23 mouse cellular contexts compared by ENCODE assay signal in genomic region chr4:46720821-46721557, GRCm38 (mm10).
DNase-seq lines count a peak whose midpoint lies in the region; ATAC-seq and TF ChIP-seq lines count a peak whose summit lies in the region.
"Had no signal": no experiment of that assay in that cellular context is flagged by ENCODE, and none has a peak within 500 bp of the region (broad histone marks: within the 10 kb centered on the region; RNA-seq: fewer than 3 reads in every experiment).

No protein-coding gene starts in this region.

- no peak overlapping the region for H3K4me2 ChIP-seq in heart, embryonic 12.5 days
- H3K4me2 ChIP-seq in liver, embryonic 14.5 days (ENCODE audit: low read depth), result peak overlapping the region; percentile 24
- H3K4me2 ChIP-seq: hindbrain, embryonic 14.5 days had no signal

- peaks cover 24% of the 10 kb centered on the region for H3K4me1 ChIP-seq in heart, embryonic 12.5 days (replicated peaks)
- peaks cover 0 to 2% of the 10 kb centered on the region in 2 experiments; a peak in 1 of 4 replicates for H3K4me1 ChIP-seq in MEL (ENCODE audit: control insufficient read depth in 1 of 2, insufficient read depth in 2 of 2, low read length in 2 of 2)
- H3K4me1 ChIP-seq in bone marrow macrophage, adult 2 months (ENCODE audit: control insufficient read depth, insufficient read depth, low read length), result peaks cover 20% of the 10 kb centered on the region
- H3K4me1 ChIP-seq in liver, embryonic 14.5 days (replicated peaks; ENCODE audit: control insufficient read depth in 2 of 2, insufficient read depth in 2 of 2, low read length in 1 of 2), result peaks cover 0 to 9% of the 10 kb centered on the region in 2 experiments; a peak in 2 of 4 replicates

- H3K79me2 ChIP-seq in MEL (ENCODE audit: control insufficient read depth, insufficient read depth, low read length, poor library complexity), result no peaks in the 10 kb centered on the region

- no peak for TF ChIP-seq POLR2A in MEL (IDR thresholded peaks at IDR 0.05; ENCODE audit: control insufficient read depth in 1 of 2, insufficient read depth in 1 of 2, low read depth in 1 of 2, low read length in 2 of 2, poor library complexity in 1 of 2)
- no peak for TF ChIP-seq POLR2A in bone marrow macrophage, adult 2 months (IDR thresholded peaks at IDR 0.05; ENCODE audit: borderline replicate concordance, low read depth, low read length)

- 0 out of 2 replicates have a peak, but pooled peaks have one; percentile 38 for ATAC-seq in heart, embryonic 12.5 days (ENCODE audit: insufficient number of reproducible peaks, low FRiP score)
- ATAC-seq in liver, embryonic 14.5 days (ENCODE audit: insufficient read depth), result peak; percentile 83
- ATAC-seq: forebrain, postnatal 0 days had no signal

- H3K9ac ChIP-seq in heart, embryonic 12.5 days, result no peak overlapping the region
- H3K9ac ChIP-seq in MEL (ENCODE audit: control insufficient read depth, low read depth, low read length, poor library complexity, severe bottlenecking), result no peak overlapping the region
- no peak overlapping the region for H3K9ac ChIP-seq in liver, embryonic 14.5 days (replicated peaks)
- H3K9ac ChIP-seq: forebrain, postnatal 0 days; hindbrain, embryonic 14.5 days had no signal

- TF ChIP-seq RAD21 in MEL (IDR thresholded peaks at IDR 0.05; ENCODE audit: low read depth, low read length), result no peak

- 45% methylated on average over 16 of the region's 16 CpGs for WGBS in heart, embryonic 12.5 days
- WGBS in liver, embryonic 14.5 days (ENCODE audit: insufficient replicate concordance), result 50% methylated on average over 16 of the region's 16 CpGs

- no peaks in the 10 kb centered on the region for H3K9me3 ChIP-seq in heart, embryonic 12.5 days (replicated peaks)
- no peaks in the 10 kb centered on the region for H3K9me3 ChIP-seq in MEL (replicated peaks; ENCODE audit: insufficient read depth, low read length)
- H3K9me3 ChIP-seq in liver, embryonic 14.5 days (ENCODE audit: control insufficient read depth, low read length), result no peaks in the 10 kb centered on the region
- H3K9me3 ChIP-seq: forebrain, embryonic 10.5 days; limb, embryonic 10.5 days; midbrain, embryonic 10.5 days had no signal

- peak; percentile 62 to 79; a peak in 3 of 4 replicates for TF ChIP-seq EP300 in MEL (IDR thresholded peaks at IDR 0.05; ENCODE audit: low read depth in 1 of 2, low read length in 2 of 2)
- peak; percentile 81 for TF ChIP-seq EP300 in liver, embryonic 14.5 days (IDR thresholded peaks at IDR 0.05; ENCODE audit: low read depth)

- H3K4me3 ChIP-seq in heart, embryonic 12.5 days, result no peak overlapping the region
- peak overlapping the region in 1 of 2 experiments; percentile 26; a peak in 1 of 4 replicates for H3K4me3 ChIP-seq in MEL (ENCODE audit: control insufficient read depth in 1 of 2, insufficient read depth in 1 of 2, low read depth in 2 of 2, low read length in 2 of 2)
- no peak overlapping the region for H3K4me3 ChIP-seq in bone marrow macrophage, adult 2 months (ENCODE audit: insufficient read depth, low read length)
- no peak overlapping the region for H3K4me3 ChIP-seq in liver, embryonic 14.5 days (ENCODE audit: insufficient read depth in 1 of 2, low read depth in 2 of 2, low read length in 2 of 2)
- H3K4me3 ChIP-seq: forebrain, embryonic 10.5 days; left cerebral cortex, adult 2 months; limb, embryonic 10.5 days; midbrain, embryonic 10.5 days had no signal

- no peak for DNase-seq in heart, adult 9 months (ENCODE audit: low spot score in 2 of 2)
- peak; percentile 35 for DNase-seq in MEL (ENCODE audit: low read depth, low spot score)
- DNase-seq in liver, embryonic 14.5 days (ENCODE audit: low read depth in 3 of 3, low spot score in 3 of 3), result peak; percentile 9 to 32 (median 17)
- DNase-seq in thymus, postnatal 14 days, result no peak
- DNase-seq in left cerebral cortex, adult 8-10 months (ENCODE audit: low spot score in 2 of 2), result no peak
- DNase-seq in spleen, postnatal 10 days (ENCODE audit: low spot score in 2 of 2), result no peak
- DNase-seq: adrenal gland, adult 2 months; cerebellum, adult 11 months; embryo, embryonic 11 days; forebrain, postnatal 0 days; kidney, adult 8-10 months; kidney, postnatal 14 days; lung, adult 18-20 months; lung, postnatal 14 days; right cerebral cortex, postnatal 4 days had no signal

- H3K36me3 ChIP-seq in heart, embryonic 12.5 days, result no peaks in the 10 kb centered on the region
- no peaks in the 10 kb centered on the region for H3K36me3 ChIP-seq in MEL (ENCODE audit: control insufficient read depth in 1 of 2, insufficient read depth in 2 of 2, low read length in 2 of 2)
- no peaks in the 10 kb centered on the region for H3K36me3 ChIP-seq in liver, embryonic 14.5 days (replicated peaks; ENCODE audit: control insufficient read depth, insufficient read depth, low read depth)
- H3K36me3 ChIP-seq: forebrain, embryonic 10.5 days; limb, embryonic 10.5 days; midbrain, embryonic 10.5 days had no signal

- peaks cover 3% of the 10 kb centered on the region for H3K27me3 ChIP-seq in heart, embryonic 12.5 days (replicated peaks)
- H3K27me3 ChIP-seq in MEL (ENCODE audit: control insufficient read depth in 1 of 2, insufficient read depth in 2 of 2, low read length in 2 of 2), result peaks cover 1 to 2% of the 10 kb centered on the region in 2 experiments; a peak in 3 of 4 replicates
- H3K27me3 ChIP-seq in liver, embryonic 14.5 days (ENCODE audit: control insufficient read depth, insufficient read depth, low read length), result no peaks in the 10 kb centered on the region

- H3K27ac ChIP-seq in heart, embryonic 12.5 days (ENCODE audit: poor library complexity, severe bottlenecking), result no peak overlapping the region; the same call in 1 of the 2 replicates
- no peak overlapping the region for H3K27ac ChIP-seq in MEL (ENCODE audit: control insufficient read depth, low read depth, low read length)
- H3K27ac ChIP-seq in bone marrow macrophage, adult 2 months (ENCODE audit: insufficient read depth, low read depth, low read length), result peak overlapping the region; percentile 56
- no peak overlapping the region for H3K27ac ChIP-seq in liver, embryonic 14.5 days
- H3K27ac ChIP-seq: forebrain, embryonic 10.5 days; hindbrain, embryonic 14.5 days; left cerebral cortex, adult 2 months; limb, embryonic 10.5 days; midbrain, embryonic 10.5 days; stomach, postnatal 0 days had no signal

- no peak for TF ChIP-seq CTCF in MEL (IDR thresholded peaks at IDR 0.05 in 2 of 3, conservative IDR thresholded peaks at IDR 0.05 in 1 of 3; ENCODE audit: control insufficient read depth in 1 of 3, insufficient read depth in 1 of 3, low read depth in 2 of 3, low read length in 3 of 3, poor library complexity in 1 of 3, severe bottlenecking in 1 of 3)
- TF ChIP-seq CTCF in bone marrow macrophage, adult 2 months (IDR thresholded peaks at IDR 0.05; ENCODE audit: low read depth, low read length), result no peak
- no peak for TF ChIP-seq CTCF in liver, embryonic 14.5 days (IDR thresholded peaks at IDR 0.05; ENCODE audit: low read depth)

TF ChIP-seq in MEL, 35 proteins besides CTCF, POLR2A, EP300 and RAD21:
- no peak for TF ChIP-seq E2F4 (IDR thresholded peaks at IDR 0.05; ENCODE audit: borderline replicate concordance, low read depth, low read length)
- TF ChIP-seq ETS1 (IDR thresholded peaks at IDR 0.05; ENCODE audit: low read depth, low read length), result peak; percentile 48; the same call in 1 of the 2 replicates
- TF ChIP-seq TAL1 (IDR thresholded peaks at IDR 0.05; ENCODE audit: low read length), result peak; percentile 60
- TF ChIP-seq MAFK (IDR thresholded peaks at IDR 0.05; ENCODE audit: borderline replicate concordance, low read depth, low read length), result no peak
- peak; percentile 92 for TF ChIP-seq TCF12 (IDR thresholded peaks at IDR 0.05; ENCODE audit: low read depth, low read length)
- TF ChIP-seq GATA1 (IDR thresholded peaks at IDR 0.05; ENCODE audit: low read depth, low read length), result peak; percentile 73
- TF ChIP-seq RCOR1 (IDR thresholded peaks at IDR 0.05; ENCODE audit: low read depth, low read length), result 0 out of 2 replicates have a peak, but pooled peaks have one; percentile 43
- TF ChIP-seq JUND (IDR thresholded peaks at IDR 0.05; ENCODE audit: low read depth, low read length), result no peak
- TF ChIP-seq HCFC1 (IDR thresholded peaks at IDR 0.05; ENCODE audit: low read depth, low read length), result no peak

Comparison
In these comparisons a context has a peak if more than half of its experiments do, and no peak if none do; other contexts are left out.
1. DNase-seq: peak in MEL (single experiment) and liver, embryonic 14.5 days (3 of 3); none in heart, adult 9 months (0 of 2), thymus, postnatal 14 days (single experiment), left cerebral cortex, adult 8-10 months (0 of 2) and spleen, postnatal 10 days (0 of 2).